Mouse (Mus musculus) ovary, adult 18-20 months (tissue): ENCODE data around the gene Gm20390.

Experiments
- DNase-seq: peaks from one replicate; pipeline ENCODE4 v3.0.0; 2022; ENCODE audit warnings: low spot score, mixed read lengths

Gm20390 gene

DNA sequence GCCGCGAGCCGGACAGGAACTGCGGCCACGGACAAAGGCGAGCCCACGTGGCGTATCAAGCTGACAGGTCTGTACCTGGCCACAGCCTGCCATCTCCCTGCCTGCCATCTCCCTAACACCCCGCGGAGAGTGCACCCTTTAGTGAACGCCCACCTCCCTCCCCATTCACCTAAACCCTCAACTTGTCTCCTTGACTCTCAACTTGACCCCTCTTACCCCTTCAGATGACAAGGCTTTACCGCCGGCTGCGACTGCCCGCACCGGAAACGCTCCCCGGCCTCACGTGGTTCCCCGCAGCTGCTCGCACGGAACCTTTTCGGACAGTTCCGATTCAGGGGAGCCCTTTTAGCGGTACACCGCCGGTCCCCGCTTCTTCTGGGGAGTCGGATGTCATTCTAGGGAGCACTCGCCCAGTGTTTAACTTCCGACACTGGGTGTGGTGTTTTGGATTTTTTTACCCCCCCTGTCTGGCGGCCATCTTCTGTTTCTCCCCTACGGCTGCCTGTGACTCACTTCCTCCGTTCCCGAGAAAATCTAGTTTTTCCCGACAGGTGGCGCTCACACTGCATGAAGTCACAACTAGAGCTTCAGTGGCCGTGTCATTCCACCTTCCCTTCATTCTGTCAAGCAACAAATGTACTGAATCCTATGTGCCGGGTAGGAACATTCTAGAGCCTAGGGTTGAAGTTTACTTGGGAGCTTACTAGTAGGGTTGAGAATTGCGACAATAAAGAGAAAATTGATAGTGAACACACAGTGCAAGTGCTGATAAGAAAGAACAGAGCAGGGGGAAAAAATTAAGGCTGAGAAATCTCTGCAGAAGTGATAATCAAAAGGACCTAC lies at the start of gene Gm20390, which contains the start of gene Nme1:
Gm20390 (minus strand) TSS at position 289 of the 843 bp plus-strand sequence.
Nme1 (minus strand) TSS at position 517 of the 843 bp plus-strand sequence.
- peak; percentile 92 for DNase-seq

DNA sequence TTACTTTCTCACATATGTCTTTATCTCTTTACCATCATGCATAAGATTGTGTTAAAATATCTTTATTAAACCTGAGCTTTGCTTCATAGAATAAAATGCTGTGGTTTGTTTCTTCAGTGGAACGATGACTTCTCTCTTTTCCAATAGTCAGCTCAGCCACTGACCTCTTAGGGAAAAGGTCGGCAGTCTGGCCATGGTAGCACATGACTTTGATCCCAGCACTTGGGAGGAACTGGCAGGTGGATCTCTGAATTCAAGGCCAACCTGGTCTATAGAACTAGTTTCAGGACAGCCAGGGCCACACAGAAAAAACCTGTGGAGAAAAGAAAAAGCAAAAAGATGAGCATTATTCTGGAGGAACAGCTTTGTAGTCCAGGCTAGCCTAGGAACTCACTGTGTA lies 35.3 kb upstream of the Gm20390 start:
- no peak for DNase-seq

DNA sequence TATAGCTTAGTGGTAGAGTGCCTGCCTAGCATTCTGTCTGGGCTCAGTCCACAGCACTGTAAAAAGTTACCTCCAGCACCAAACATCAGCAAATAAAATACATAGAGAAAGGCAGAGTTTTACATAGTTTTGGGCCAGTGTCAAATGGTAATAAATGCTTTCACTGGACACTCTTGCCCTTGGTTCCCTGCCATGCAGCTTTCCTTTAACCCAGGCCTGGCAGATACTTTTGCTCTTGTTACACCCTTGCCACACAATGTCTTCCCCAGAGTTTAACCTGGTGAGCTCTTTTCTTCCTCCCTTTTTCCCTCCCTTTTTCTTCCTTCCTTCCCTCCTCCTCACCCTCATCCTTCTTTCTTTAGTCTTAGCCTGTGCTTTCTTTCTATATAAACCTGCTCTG lies 31.2 kb upstream of the Gm20390 start:
- DNase-seq, result no peak

DNA sequence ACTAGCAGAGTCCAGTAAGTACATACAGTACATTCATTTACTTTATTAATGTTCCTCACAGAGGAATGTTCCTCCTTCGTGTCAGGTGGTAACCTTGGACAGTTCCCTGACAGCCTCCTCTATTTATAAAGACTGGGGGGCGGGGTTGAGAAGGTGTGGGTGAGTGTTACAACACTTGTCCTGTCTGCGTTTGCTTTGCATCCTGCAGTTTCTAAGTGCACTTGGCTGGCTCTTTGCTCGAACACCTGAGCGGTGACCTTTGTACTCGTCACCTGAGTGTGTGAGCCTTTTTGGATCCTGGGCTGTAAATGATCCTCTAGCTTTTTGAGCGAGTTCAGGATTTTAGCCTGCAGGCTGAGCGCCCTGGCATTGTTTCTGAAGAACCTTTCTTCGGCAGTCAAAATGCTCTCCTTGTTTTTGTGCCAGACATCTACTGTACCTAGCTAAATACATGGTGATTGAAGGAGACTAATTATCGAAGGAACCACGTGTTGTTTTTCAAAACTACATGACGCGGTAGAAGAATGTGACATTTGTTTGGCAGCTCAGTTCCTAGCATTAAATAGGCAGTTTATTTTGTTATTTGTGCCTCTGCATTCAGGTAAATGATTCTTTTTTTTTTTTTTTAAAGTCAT lies 29.2 kb upstream of the Gm20390 start:
- DNase-seq, result no peak

DNA sequence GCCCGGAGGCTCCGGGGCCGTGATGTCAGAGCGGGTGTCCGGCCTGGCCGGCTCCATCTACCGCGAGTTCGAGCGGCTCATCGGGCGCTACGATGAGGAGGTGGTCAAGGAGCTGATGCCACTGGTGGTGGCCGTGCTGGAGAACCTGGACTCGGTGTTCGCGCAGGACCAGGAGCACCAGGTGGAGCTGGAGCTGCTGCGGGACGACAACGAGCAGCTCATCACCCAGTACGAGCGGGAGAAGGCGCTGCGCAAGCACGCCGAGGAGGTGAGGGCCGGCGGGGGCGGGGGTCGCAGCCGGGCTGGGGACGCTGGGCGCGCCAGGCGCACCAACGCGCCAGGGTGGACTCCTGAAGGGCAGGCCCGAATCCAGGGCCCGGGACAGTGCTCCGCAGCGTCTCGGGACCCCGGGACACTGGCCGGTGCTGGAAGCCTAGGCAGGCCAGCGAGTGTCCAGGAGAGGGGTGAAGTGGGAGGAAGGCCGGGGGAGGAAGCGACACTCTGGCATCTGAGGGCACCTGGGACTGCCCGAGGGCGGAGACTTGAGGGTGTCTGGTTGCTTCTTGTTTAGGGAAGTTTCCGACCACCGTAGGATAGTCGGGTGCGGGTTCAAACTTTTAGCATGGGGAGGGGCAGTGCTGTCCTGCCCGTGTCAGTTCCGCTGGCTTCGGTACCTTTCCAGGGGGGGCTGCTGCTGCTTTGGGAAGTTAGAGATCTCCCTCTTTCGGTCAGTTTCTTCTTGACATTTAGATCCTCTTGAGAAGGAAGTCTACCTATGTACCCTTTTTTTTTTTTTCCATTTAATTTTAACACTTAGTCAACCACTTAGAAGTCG lies 28.4 kb upstream of the Gm20390 start:
- DNase-seq, result peak; percentile 36

DNA sequence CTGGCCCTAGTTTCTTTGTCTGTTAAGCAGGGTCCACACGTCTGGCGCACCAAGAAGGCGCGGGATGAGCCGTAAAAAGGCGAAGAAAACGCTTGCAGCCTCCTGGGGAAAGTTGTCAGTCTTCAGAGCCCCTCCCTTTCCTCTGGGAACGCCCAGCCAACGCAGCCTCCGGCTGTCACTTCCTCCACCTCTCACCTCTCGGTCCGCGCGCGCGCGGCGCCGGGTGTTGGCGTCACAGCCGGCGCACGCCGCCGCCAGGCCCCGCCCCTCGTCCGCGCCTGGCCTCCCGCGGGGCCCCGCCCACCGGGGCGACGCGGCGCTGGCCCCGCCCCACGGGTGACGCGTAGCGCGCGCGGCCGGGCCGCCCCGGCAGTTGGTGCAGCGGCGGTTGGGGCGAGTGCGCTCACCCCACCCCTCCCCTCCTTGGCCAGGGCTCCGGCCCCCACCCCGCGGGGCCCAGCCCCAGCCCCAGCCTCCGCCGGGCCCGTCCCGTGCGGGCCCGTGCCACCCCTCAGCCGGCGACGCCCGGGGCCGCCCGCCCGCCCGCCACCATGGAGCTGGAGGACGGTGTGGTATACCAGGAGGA lies 27.7 kb upstream of the Gm20390 start, which contains the start of gene Spag9:
Spag9 (plus strand) TSS at position 372 of the 586 bp plus-strand sequence.
- DNase-seq, result peak; percentile 91

DNA sequence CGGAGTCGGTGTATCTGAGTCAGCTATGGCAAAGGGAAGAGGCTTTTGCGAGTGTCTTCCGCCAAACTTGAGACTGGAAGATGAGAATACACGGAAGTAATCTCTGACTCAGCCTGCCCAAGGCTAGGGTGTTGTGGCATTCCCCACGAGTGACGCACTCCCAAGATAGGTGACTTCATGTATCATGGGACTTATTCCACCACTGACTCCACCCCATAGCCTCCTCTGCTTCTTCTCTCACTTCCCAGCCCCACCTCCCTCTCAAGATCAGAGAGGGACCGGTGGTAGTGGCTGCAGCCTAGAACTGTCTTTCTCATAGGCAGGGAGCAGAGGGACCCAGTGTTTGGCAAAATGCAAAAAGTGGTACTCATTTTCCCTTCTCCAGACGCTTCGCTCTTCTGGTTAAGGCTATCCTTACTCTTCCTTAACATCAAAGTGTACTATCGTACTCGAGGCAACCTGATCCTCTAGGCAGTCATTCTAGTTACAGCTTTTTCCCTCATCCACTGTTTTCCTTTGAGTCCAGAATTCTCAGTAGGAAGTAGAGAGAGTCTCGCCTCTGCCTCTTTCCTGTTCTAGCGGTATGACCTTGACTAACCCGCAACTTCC lies 27.1 kb upstream of the Gm20390 start:
- DNase-seq, result peak; percentile 87

DNA sequence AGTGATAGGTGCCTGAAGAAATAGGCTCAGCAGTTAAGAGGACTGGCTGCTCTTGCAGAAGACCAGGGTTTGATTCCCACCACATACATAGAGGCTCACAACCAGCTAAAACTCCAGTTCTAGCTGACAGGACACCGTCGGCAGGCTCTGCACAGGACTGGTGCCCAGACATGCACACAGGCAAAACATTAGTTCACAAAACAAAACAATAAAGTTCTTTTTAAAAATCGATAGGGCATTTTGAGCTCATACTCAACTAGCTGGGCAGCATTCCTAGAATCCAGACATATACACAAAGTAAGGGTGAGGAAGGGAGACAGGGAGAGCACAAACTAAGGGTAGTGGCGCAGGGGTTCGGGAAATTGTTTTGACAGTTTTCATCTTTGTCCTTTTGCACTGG lies 26.4 kb upstream of the Gm20390 start:
- no peak for DNase-seq

DNA sequence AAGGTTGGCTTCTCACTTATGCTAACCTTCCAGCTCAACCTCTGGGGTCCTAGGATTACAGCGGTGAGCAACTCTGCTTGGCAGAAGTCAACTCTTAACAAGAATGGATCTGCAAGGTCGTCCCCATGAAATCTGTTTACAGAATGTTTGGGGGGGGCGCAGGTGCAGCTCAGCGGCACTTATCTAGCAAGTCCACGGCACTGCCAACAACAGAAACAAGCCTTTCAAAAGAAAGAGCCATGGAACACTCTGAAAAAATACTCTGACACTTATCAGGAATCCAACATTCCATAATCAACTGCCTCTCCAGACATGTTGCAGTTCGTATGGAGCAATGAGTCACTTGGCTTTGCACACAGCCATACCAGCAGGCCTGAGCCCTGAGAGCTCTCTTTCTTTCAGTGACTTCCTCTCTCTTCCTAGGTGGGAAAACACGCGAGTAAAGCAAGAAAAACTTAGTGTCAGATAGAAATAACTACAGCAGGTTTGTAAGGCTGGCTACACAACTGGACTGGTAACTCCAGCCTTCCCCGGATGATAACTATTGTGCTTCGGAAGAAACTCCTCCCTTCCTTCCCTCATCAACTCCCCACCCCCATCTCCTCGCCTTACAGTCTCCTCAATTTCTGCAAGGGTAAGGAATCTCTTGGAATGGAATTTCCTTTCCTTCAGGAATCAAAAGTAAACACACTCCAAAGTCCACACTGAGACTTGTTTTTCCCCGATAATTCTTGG lies 20.4 kb upstream of the Gm20390 start:
- DNase-seq, result no peak

DNA sequence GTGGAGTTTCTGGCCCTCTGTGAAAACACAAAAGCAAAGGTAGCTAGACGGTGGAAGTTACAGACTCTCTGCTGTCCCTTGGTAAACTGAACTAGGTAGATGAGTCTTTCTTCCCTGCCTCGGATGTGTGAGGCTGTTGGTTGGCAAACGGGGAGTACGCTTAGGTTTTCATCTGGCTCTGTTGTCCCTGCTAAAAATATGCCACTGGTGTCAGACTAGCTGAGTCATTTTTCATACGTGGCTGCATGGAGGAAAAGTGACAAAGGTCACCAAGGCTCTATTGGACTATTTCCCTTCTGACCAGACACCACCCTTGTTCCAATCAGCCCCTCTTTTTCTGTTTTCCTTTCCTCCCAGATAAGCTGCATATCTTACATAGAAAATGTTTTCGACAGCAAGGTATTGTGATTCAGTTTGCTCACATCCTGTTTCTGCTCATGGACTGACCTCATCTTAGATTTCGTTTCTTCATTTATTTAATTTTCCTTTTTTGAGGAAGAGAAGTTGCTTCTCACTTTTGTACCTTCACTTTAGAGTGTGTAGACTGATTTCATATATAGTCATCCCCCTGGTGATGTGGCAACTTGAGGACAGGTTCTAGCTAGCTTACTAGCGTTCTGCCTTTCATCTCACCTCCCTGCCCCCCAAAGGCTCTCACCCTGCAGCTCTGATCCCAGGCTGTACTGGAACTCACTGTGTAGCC lies 19.7 kb upstream of the Gm20390 start:
- DNase-seq, result no peak

DNA sequence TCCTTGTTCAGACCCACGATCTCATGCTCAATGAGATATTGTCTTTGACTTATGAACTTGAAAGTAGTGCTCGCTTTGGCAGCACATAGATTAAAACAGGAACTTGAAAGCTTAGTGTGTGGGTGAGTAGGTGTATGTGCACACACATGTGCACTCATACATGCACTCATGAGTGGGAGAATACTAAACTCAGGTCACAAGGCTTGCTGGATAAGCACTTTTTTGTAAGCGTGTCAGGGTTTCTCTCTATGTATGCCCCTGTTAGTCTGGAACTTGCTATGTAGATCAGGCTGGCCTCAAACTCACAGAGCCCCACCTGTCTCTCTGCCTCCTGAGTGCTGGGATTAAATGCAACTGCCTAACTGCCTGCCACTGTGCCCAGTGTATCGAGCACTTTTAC lies 18.9 kb upstream of the Gm20390 start:
- DNase-seq, result no peak

DNA sequence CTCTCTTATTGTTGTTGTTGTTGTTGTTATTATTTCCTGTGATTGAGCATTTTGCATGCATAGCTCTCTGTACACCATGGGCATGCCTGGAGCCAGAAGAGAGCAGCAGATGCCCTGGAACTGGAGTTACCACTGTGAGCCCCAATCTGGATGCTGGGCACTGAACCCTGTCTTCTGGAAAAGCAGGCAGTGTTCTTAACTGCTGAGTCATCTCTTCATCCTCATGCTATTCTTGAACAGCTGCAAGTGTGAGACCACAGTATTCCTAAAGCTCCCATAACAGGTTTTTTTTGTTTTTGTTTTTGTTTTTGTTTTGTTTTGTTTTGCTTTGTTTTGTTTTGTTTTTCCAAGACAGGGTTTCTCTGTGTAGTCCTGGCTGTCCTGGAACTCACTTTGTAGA lies 18.2 kb upstream of the Gm20390 start:
- DNase-seq, result no peak

DNA sequence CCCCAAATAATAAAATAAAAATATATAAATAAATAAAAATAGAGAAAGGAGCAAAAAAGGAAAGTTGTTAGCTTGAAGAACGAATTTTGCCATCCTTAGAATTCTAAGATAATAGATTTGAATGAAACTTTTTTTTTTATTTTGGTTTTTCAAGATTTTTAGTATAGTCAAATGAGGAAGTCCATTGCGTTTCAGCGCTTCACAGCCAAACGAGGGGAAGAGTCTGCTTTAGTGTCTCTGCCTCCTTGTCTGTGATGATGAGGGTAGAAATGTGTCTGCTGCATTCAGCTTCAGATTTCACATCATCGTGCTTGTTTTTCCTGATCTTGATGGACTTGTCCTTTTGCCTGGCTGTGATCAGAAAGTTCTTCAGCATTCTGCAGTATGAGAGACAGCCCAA lies 17.2 kb upstream of the Gm20390 start:
- no peak for DNase-seq

DNA sequence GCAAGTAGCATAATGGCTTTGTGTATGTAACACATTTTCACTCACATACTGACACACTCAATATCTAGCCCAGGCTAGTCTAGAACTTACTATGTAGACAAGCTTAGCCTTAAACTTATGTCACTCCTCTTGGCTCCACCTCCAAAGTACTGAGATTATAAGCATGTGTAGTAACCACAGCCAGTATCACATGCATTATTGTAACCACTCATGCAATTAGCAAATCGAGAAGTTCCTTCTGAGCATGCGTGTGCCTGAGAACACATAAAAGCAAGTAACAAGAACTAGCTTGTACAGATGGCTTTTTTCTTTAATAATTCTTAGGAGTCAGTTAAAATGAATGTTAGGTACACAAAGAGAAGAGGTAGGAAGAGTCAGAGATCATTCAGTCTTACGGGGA lies 16.5 kb upstream of the Gm20390 start:
- no peak for DNase-seq

DNA sequence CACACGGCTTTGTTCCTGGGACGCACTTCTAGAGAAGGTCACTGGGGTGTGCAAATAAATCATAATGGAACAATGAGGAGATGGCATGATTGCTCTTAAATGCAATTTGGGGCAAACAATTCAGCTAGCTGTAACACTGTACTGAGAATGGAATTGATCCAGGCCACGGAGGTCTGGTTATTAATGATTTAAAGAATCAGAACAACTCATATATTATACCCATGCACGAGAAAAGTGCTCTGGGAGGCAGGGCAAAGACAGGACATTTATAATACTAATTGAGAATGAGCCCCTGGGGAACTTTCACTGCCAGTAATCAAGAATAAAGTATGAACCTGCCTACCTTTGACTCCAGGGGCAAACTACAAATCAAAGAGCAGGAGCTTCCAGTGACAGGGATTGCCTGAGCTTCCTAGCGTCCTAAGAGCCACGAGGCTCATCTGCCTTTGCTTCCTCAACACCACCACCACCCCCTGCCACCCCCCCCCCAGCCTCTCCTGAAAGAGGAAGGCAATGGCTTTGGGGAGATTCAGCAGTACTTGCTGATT lies 11.5 kb upstream of the Gm20390 start:
- no peak for DNase-seq

DNA sequence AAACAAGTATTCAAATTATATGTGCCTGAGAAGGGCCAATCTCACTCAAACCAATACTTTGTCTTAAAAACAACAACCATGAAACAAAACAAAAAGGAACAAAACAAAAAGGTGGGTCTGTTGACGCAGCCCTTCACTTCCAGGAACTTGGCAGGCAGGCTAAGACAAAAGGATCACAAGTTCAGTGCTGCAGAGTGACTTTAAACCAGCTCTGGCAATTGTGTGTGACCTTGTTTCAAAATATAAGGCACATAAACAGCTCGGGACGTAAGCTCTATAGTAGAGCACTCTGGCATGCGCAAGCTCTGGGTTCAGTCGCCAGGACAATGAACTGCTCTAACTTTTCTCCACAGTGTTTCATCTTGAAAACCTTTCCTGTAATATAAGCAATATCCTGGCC lies 4.9 kb upstream of the Gm20390 start:
- DNase-seq, result no peak

DNA sequence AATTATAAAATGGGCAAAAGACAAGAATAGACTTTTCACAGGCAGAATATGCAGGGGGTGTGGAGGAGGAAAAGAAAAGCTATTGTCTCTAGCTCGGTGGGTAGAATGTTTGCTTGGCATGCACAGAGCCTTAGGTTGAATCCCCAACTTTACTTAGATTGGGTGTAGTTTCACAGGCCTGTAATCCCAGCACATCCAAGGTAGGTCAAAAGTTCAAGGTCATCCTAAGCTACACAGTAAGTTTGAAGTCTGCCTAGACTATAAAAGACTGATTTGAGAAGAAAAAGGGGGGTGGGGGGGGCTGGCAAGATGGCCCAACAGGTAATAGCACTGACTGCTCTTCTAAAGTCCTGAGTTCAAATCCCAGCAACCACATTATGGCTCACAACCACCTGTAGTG lies 1.7 kb upstream of the Gm20390 start:
- no peak for DNase-seq

DNA sequence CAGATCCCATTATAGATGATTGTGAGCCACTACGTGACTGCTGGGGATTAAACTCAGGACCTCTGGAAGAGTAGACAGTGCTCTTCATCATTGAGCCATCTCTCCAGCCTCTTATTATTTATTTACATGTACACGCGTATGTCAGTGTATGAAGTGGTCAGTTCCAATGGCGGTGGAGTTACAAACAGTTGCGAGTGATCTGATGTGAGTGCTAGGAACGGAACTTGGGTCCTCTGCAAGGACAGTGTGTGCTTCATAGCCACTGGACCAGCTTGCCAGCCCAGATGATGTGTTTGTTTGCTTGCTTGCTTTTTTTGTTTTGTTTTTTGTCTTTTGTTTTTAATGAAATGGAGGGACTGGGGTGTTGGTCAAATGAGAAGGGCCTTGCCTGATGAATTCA lies 1.1 kb upstream of the Gm20390 start:
- DNase-seq, result no peak

DNA sequence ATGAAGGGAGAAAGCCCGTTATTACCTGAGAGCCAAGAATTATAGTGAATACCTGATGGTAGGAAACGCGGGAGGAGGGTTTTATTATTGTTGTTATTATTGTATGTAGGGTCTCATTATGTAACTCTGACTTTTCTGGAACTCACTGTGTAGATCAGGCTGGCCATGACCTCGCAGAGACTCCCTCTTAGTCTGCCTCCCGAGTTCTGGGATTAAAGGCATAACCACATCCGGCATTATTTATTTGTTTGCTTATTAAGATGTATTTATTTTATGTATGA lies 695 bp upstream of the Gm20390 start:
- no peak for DNase-seq

DNA sequence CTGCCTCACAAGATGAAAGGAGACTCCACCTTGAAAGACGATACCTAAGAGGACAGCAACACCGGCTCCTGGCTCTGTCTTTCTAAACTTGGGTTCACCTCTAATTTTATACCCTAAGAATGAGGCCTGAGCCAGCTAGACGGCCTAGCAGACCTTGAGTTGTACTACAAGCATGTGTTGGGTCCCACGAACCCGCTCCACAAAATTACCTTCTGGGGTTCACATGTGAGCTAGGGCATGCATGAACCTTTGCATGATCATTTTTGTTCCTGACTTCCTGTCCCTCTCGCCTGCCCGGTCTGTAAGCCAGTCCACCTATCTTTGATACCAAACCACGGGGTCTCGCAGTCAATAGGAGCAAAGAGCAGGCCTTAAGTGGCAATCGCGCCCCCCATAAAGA lies 712 bp downstream of the Gm20390 start:
- DNase-seq, result no peak
